Mouse (Mus musculus) kidney, embryonic 15.5 days (tissue): Measurements from ENCODE around the gene Dnajc6. TPM values are rescaled to one million over a fixed set of nuclear protein-coding genes. Genes with fewer than 3 reads are reported as not detected.

Source experiments
- ATAC-seq: fragments of 200-750 bp; cut with Nextera tagmentation; replicated peaks from 2 replicates; pipeline ENCODE4 v1.8.0; 2017; ENCODE audit warnings: moderate TSS enrichment; ENCODE audit not compliant: low FRiP score
- H3K27ac ChIP-seq: fragments of 300-500 bp; sonication (generic); 2 replicates; pipeline ENCODE4 v1.5.1; 2015; ENCODE audit warnings: mild to moderate bottlenecking, inconsistent platforms
- H3K27me3 ChIP-seq: fragments of 300-500 bp; sonication (generic); 2 replicates; pipeline ENCODE4 v1.6.1; 2015; ENCODE audit warnings: inconsistent platforms
- H3K36me3 ChIP-seq: fragments of 300-500 bp; sonication (generic); 2 replicates; pipeline ENCODE4 v1.6.1; 2015; ENCODE audit warnings: inconsistent platforms
- H3K4me1 ChIP-seq: fragments of 300-500 bp; sonication (generic); 2 replicates; pipeline ENCODE4 v1.6.1; 2015; ENCODE audit warnings: inconsistent platforms
- H3K4me2 ChIP-seq: fragments of 300-500 bp; sonication (generic); 2 replicates; pipeline ENCODE4 v1.6.1; 2015; ENCODE audit warnings: moderate library complexity, mild to moderate bottlenecking, inconsistent platforms
- H3K4me3 ChIP-seq: fragments of 300-500 bp; sonication (generic); replicated peaks from 2 replicates; pipeline ENCODE4 v1.5.1; 2015; ENCODE audit warnings: mild to moderate bottlenecking, inconsistent platforms
- H3K9ac ChIP-seq: fragments of 300-500 bp; sonication (generic); 2 replicates; pipeline ENCODE4 v1.6.1; 2015; ENCODE audit warnings: mild to moderate bottlenecking, inconsistent platforms
- H3K9me3 ChIP-seq: fragments of 300-500 bp; sonication (generic); replicated peaks from 2 replicates; pipeline ENCODE4 v1.6.1; 2016; ENCODE audit warnings: inconsistent platforms
- WGBS: fragments of 180-500 bp; shearing (Covaris S2); methylation state at CpG from one replicate; pipeline ENCODE4 v1.1.7; 2015; ENCODE audit warnings: mixed read lengths; 5-methylcytosine and 5-hydroxymethylcytosine counted together
- polyA plus RNA-seq: library from polyadenylated mRNA; unstranded; fragments of >200 nt; fragmentation: Nextera tagmentation; extraction: Ambion mirVana; gene quantifications from 2 replicates; pipeline ENCODE4 v1.2.1, GENCODE M21; 2015

The Dnajc6 gene
- polyA plus RNA-seq, 1 experiment from 2014 or later, result 1.2 TPM

DNA sequence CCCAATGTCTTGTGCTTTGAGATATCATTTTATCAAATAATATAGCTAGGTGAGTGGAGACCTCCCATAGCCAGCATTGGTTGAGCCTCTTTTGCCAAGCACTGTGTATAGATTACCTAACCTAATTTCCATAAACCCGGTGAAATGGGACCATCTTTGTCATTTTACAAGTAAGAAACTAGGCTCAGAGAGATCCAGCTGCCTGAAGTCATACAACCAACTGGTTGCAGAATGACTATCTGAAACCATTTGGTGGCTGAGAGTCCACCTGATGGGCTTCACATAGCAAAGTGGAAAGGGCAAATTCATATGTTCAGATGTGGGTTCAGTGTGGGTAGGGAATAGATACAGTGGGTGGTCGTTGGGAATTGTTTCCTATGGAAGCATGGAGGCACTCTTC, 154.5 kb downstream of the Dnajc6 start:
- peaks cover 8% of the 10 kb centered on the region; the same call in 1 of the 2 replicates for H3K36me3 ChIP-seq
- no peak overlapping the region for H3K9ac ChIP-seq
- H3K4me3 ChIP-seq, result no peak overlapping the region
- H3K27me3 ChIP-seq, result no peaks in the 10 kb centered on the region
- no peak overlapping the region for H3K4me2 ChIP-seq
- no peaks in the 10 kb centered on the region for H3K9me3 ChIP-seq
- H3K27ac ChIP-seq, result no peak overlapping the region
- peaks cover 18% of the 10 kb centered on the region for H3K4me1 ChIP-seq
- WGBS, result 90% methylated on average over 2 of the region's 2 CpGs
- no peak for ATAC-seq

DNA sequence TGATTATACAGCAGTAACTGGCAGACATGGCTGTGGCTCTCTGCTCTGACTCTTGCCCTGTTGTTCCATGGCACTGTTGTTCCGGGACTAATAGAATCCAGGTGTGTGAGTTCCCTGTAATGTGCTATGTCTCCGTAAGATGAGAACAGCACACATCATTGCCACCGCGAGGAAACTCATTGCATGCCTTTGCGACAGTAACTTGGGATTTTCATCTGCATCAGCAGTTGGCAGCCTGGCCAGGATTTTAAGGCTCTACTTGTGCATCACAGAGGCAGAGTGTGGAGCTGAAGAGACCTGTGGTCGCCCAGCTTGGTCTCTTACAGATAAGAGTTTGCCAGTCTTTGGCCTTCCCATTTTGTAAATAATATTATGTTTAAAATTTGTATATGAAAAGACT, 157.8 kb downstream of the Dnajc6 start:
- no peak overlapping the region for H3K9ac ChIP-seq
- no peaks in the 10 kb centered on the region for H3K27me3 ChIP-seq
- no peak overlapping the region for H3K4me2 ChIP-seq
- H3K36me3 ChIP-seq, result peaks cover 32% of the 10 kb centered on the region
- no peaks in the 10 kb centered on the region for H3K9me3 ChIP-seq
- peaks cover 4% of the 10 kb centered on the region; the same call in 1 of the 2 replicates for H3K4me1 ChIP-seq
- no peak overlapping the region for H3K27ac ChIP-seq
- ATAC-seq, result no peak
- 72% methylated on average over 6 of the region's 6 CpGs for WGBS
- no peak overlapping the region for H3K4me3 ChIP-seq

DNA sequence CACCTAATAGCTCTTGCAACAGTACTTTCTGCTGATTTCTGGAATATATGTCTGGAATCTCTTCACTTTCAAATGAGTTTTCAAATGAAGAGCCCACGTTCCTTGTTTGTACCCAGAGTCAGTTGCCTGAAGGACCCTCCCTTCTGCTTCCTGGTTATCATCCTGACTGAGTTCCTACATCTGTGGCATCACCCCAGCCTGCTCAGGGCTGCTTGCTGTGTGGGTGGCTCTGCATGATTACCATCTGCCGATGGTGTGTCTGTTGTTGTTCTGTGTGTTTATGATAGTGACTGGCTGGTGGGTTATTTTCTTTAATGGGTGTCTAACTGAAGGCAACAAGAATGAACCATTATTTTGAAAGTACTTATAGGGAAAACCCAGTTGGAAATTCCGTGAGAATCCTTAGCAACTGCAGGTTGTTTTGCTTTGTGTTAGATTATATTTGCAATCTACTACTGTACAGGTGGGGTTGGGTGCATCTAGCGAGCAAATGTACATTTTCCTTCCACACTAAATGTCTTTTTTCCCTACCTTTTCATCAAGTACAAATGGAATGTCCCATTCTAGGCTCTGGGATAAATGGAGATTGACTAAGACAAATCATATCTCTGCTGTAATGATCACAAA, 158.5 kb downstream of the Dnajc6 start:
- no peaks in the 10 kb centered on the region for H3K9me3 ChIP-seq
- no peak overlapping the region for H3K4me3 ChIP-seq
- no peak overlapping the region for H3K4me2 ChIP-seq
- 0 out of 2 replicates have a peak, but pooled peaks have one; percentile 62 for ATAC-seq
- no peaks in the 10 kb centered on the region for H3K4me1 ChIP-seq
- WGBS, result 86% methylated on average over 4 of the region's 4 CpGs
- peaks cover 38% of the 10 kb centered on the region for H3K36me3 ChIP-seq
- no peak overlapping the region for H3K9ac ChIP-seq
- no peaks in the 10 kb centered on the region for H3K27me3 ChIP-seq
- H3K27ac ChIP-seq, result no peak overlapping the region

DNA sequence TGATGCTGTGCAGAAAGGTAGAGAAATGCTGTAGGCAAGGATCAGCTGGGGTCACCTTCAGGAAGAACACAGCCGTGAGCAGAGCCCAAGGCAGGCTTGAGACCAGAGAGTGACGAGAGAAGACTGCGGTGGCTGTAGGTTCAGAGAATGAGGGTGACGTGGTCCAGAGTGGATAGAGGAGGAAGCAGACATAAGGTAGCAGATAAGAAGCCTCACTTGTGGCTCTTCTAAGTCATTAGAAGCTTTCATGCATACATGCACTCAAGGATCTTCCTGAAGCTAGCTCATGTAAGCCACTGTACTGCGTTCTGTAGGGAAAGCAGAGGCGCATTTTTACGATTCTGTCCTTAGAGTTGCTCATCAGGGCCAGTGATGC, 159.0 kb downstream of the Dnajc6 start:
- no peak overlapping the region for H3K4me2 ChIP-seq
- no peak overlapping the region for H3K9ac ChIP-seq
- peaks cover 41% of the 10 kb centered on the region for H3K36me3 ChIP-seq
- H3K9me3 ChIP-seq, result no peaks in the 10 kb centered on the region
- no peak overlapping the region for H3K27ac ChIP-seq
- ATAC-seq, result peak; percentile 58; the same call in 1 of the 2 replicates
- no peaks in the 10 kb centered on the region for H3K27me3 ChIP-seq
- no peak overlapping the region for H3K4me3 ChIP-seq
- no peaks in the 10 kb centered on the region for H3K4me1 ChIP-seq
- 85% methylated on average over 7 of the region's 7 CpGs for WGBS

DNA sequence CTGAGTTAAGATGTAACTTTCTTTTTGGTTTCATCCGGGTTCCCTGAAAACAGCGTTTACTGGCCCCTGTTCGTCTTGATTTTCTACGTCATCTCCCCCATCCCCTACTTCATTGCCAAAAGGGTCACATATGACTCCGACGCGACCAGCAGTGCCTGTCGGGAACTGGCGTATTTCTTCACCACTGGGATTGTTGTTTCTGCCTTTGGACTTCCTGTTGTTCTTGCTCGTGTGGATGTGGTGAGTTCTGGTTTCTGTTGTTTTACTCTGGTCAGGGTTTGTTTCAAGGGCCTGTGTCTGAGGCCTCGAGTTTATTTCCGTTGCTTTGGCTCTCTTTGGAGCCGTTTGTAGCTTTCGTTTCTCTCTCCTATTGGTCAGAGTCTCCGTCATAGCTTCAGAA, 159.6 kb downstream of the Dnajc6 start:
- ATAC-seq, result no peak
- WGBS, result 69% methylated on average over 15 of the region's 15 CpGs
- Histone ChIP-seq H3K36me3 (peaks cover 46% of the 10 kb centered on the region), H3K4me1 (no peaks in the 10 kb centered on the region), H3K27me3 (no peaks in the 10 kb centered on the region), H3K4me2 (no peak overlapping the region), H3K4me3 (no peak overlapping the region), H3K27ac (no peak overlapping the region), H3K9me3 (no peaks in the 10 kb centered on the region), H3K9ac (no peak overlapping the region)

DNA sequence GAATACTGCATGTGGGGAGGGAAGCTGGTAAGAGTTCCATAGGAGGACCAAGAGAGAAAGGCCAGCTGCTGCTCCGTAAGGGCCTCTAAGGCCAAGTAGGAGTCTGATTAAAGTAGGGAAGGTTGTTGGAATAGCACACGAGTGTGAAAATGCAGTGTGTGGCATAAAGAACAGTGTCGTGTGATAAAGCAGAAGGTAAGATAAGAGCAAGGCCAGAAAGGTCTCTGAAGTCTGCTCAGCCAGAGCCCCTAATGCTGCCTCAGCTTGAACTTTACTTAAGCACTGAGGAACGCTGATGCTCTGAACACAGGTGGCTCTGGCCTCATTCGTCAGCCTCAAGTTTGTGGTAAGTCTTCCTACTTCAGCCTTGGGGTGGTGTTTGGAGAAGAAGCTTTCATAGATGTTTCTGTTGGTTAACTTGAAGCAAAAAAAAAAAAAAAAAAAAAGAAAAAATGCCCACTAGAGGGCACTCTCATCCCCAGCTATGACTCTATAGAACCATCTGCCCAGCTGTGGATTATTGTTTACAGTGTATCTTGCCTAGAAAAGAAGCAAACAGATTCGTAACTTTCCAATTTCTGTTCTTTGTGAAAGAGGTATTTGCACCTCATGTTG, 160.6 kb downstream of the Dnajc6 start:
- no peaks in the 10 kb centered on the region for H3K9me3 ChIP-seq
- H3K9ac ChIP-seq, result no peak overlapping the region
- peaks cover 56% of the 10 kb centered on the region for H3K36me3 ChIP-seq
- no peaks in the 10 kb centered on the region for H3K27me3 ChIP-seq
- no peak overlapping the region for H3K4me2 ChIP-seq
- 50% methylated on average over 6 of the region's 6 CpGs for WGBS
- H3K4me3 ChIP-seq, result no peak overlapping the region
- no peaks in the 10 kb centered on the region for H3K4me1 ChIP-seq
- no peak for ATAC-seq
- no peak overlapping the region for H3K27ac ChIP-seq

DNA sequence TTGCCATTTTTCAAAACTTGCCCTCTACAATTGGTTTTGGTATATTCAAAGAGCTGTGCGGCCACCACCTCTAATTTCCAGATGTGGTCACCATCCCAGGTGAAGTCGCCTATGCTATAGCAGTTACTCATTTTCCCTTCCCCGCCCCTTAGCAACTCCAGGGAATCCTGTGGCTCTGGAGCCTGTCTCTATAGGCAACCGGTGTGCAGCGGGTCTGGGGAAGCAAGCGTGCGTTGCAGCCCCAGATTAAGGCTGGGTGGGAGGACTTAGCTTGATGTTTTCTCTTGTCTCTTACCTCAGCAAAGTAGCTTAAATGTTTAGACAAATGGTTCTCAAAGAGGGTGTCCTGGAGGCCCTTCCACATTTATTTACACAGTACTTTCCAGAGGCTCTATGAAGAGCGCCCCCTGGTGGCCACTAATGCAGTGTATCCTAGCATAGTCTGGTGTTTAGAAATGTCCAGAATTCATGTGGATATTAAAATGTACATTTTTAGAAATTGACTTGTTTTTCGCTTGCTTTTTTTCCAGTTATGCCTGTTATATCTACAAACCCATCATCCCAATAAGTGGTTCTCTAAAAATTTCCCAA, 167.8 kb downstream of the Dnajc6 start:
- Histone ChIP-seq H3K27ac (no peak overlapping the region), H3K4me2 (no peak overlapping the region)
- WGBS, result 75% methylated on average over 9 of the region's 9 CpGs

DNA sequence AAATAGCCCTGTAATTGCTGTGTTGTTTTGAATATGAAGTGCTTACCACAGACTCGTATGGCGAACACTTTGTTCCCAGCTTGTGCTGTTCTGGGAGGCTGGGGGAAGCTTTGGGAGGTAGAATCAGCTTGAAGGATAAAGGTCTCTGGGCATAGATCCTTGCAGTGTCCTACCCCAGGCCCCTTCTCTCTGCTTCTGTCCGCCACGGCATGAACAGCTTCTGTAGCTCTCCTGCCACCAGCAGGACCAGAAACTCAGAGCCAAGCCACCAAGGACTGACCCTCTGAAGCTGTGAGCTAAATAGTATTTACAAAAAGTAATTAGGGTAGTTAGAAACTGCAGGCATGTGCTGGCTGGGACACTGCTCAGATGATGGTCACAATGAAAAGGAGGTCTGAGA, 168.3 kb downstream of the Dnajc6 start:
- Histone ChIP-seq H3K4me1 (no peaks in the 10 kb centered on the region), H3K27ac (no peak overlapping the region)
- 97% methylated on average over 4 of the region's 4 CpGs for WGBS

More for the DNA sequence above, 167.8 kb downstream of the Dnajc6 start:
- Histone ChIP-seq H3K9ac (no peak overlapping the region), H3K4me3 (no peak overlapping the region), H3K27me3 (no peaks in the 10 kb centered on the region), H3K9me3 (no peaks in the 10 kb centered on the region; the same call in 1 of the 2 replicates), H3K4me1 (no peaks in the 10 kb centered on the region), H3K36me3 (peaks cover 46% of the 10 kb centered on the region)
- ATAC-seq, result no peak

DNA sequence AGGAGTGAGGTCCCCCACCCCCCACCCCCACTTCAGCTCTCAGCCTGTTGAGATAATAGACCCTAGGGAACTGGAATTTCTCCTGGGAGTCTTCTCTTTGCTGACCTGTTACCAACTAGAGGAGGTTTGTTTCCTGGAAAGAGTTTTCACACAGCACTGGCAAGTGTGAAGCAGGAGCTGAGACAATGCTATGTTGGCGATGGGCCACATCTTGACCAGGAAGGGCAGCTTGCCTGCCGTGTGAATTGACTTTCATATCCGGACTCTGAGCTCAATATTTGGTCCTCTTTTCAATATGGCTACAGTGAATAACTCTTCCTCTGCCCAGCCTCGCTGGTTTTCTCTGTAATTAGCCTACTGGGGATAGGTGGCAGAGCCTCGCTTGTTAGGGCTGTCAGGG, 172.7 kb downstream of the Dnajc6 start:
- 68% methylated on average over 5 of the region's 5 CpGs for WGBS
- Histone ChIP-seq H3K4me3 (no peak overlapping the region), H3K4me1 (no peaks in the 10 kb centered on the region), H3K9ac (no peak overlapping the region), H3K4me2 (no peak overlapping the region), H3K27me3 (no peaks in the 10 kb centered on the region), H3K9me3 (no peaks in the 10 kb centered on the region; the same call in 1 of the 2 replicates), H3K27ac (no peak overlapping the region), H3K36me3 (0 out of 2 replicates have a peak, but pooled peaks cover under 1% of the 10 kb centered on the region)
- ATAC-seq, result no peak

More for the DNA sequence above, 168.3 kb downstream of the Dnajc6 start:
- ATAC-seq, result no peak
- Histone ChIP-seq H3K9ac (no peak overlapping the region), H3K27me3 (no peaks in the 10 kb centered on the region), H3K9me3 (no peaks in the 10 kb centered on the region; the same call in 1 of the 2 replicates), H3K36me3 (peaks cover 41% of the 10 kb centered on the region), H3K4me3 (no peak overlapping the region), H3K4me2 (no peak overlapping the region)

DNA sequence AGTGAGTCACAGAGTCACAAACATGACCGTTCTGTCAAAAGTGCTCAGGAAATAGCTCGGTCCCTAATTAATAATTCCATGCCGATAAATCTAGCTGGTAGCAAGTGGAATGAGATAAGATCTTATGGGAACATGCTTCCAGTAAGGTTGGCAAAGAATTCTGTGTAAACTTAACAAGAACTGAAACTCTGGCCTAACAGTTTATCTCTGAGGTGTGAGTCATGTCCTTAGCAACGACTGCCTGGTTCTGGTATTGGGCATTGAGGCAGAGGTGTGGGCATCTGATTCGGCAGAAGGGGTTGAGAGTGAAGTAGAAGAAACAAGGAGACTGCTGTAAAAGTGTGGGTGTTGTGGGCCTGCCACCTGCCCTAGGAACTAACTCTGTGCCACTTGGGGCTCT, 173.4 kb downstream of the Dnajc6 start:
- H3K4me1 ChIP-seq, result no peaks in the 10 kb centered on the region
- WGBS, result 75% methylated on average over 5 of the region's 5 CpGs
- no peak overlapping the region for H3K4me2 ChIP-seq
- no peak overlapping the region for H3K4me3 ChIP-seq
- H3K36me3 ChIP-seq, result no peaks in the 10 kb centered on the region
- H3K9ac ChIP-seq, result no peak overlapping the region
- no peak for ATAC-seq
- no peaks in the 10 kb centered on the region; the same call in 1 of the 2 replicates for H3K9me3 ChIP-seq
- no peak overlapping the region for H3K27ac ChIP-seq
- H3K27me3 ChIP-seq, result no peaks in the 10 kb centered on the region

DNA sequence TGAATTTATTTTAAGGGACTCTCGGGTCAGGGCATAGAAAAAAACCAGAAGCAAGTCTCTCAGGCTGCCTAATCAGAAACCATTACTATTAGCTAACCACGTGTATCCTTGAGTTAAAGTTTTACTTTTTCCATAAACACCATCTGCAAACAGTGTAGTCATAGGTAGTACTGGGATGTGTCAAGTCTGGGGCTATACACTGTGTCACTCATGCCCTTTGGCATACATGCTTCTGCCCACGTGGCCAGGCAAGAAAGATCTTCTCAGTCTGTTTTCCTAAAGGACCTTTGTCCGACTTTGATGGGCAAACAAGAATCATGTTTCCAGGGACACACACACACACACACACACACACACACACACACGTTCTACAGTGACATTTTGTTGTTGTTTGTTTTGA, 178.3 kb downstream of the Dnajc6 start:
- Histone ChIP-seq H3K9ac (no peak overlapping the region), H3K4me2 (no peak overlapping the region), H3K36me3 (no peaks in the 10 kb centered on the region), H3K4me3 (no peak overlapping the region), H3K4me1 (no peaks in the 10 kb centered on the region), H3K27ac (no peak overlapping the region), H3K9me3 (no peaks in the 10 kb centered on the region), H3K27me3 (no peaks in the 10 kb centered on the region)
- 65% methylated on average over 5 of the region's 5 CpGs for WGBS
- ATAC-seq, result no peak

DNA sequence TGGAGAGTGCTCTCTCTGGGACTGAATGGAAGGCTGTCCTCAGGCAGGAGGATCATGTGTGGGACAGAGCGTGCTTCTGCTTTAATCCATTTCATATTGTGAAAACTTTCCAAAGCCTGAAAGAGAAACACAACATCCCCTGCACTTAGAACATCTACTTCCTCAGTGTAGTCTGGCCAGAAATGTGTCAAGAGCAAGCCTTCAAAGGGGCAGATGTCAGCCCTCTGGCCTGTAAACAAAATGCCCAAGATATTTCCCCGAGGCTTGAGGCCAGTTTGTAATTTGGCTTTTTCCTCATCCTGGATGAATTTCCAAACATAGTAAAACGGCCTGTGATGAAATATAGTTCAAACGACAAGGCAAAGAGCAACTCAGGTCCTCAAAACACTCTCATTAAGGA, 179.3 kb downstream of the Dnajc6 start:
- Histone ChIP-seq H3K4me1 (no peaks in the 10 kb centered on the region), H3K4me3 (no peak overlapping the region), H3K9me3 (no peaks in the 10 kb centered on the region), H3K4me2 (no peak overlapping the region), H3K27me3 (no peaks in the 10 kb centered on the region), H3K36me3 (no peaks in the 10 kb centered on the region), H3K9ac (no peak overlapping the region), H3K27ac (no peak overlapping the region)
- ATAC-seq, result 0 out of 2 replicates have a peak, but pooled peaks have one; percentile 40
- WGBS, result 45% methylated on average over 4 of the region's 4 CpGs
